Mouse (Mus musculus) lung, embryonic 14.5 days (tissue): ENCODE data around the gene Stat5a. TPM values are rescaled to one million over a fixed set of nuclear protein-coding genes. Genes with fewer than 3 reads are reported as not detected.

Experiments used
- ATAC-seq: fragments of 200-750 bp; cut with Nextera tagmentation; 2 replicates; pipeline ENCODE4 v1.8.0; 2017; ENCODE audit warnings: mild to moderate bottlenecking, moderate TSS enrichment, moderate library complexity; ENCODE audit not compliant: insufficient read depth
- DNase-seq: peaks from one replicate; pipeline ENCODE4 v3.0.0-alpha.2; 2015
- H3K27ac ChIP-seq: fragments of 300-500 bp; sonication (generic); 2 replicates; pipeline ENCODE4 v1.5.1; 2014; ENCODE audit warnings: low read depth, mild to moderate bottlenecking, moderate library complexity
- H3K27me3 ChIP-seq: fragments of 300-500 bp; sonication (generic); 2 replicates; pipeline ENCODE4 v1.6.1; 2014; ENCODE audit warnings: low read length, control low read depth; ENCODE audit not compliant: insufficient read depth
- H3K36me3 ChIP-seq: fragments of 300-500 bp; sonication (generic); 2 replicates; pipeline ENCODE4 v1.6.1; 2014; ENCODE audit warnings: control low read depth; ENCODE audit not compliant: insufficient read depth
- H3K4me1 ChIP-seq: fragments of 300-500 bp; sonication (generic); 2 replicates; pipeline ENCODE4 v1.6.1; 2014; ENCODE audit warnings: antibody characterized with exemption, control low read depth; ENCODE audit not compliant: insufficient read depth
- H3K4me2 ChIP-seq: fragments of 300-500 bp; sonication (generic); 2 replicates; pipeline ENCODE4 v1.6.1; 2014; ENCODE audit warnings: mild to moderate bottlenecking
- H3K4me3 ChIP-seq: fragments of 300-500 bp; sonication (generic); 2 replicates; pipeline ENCODE4 v1.5.1; 2014; ENCODE audit warnings: low read depth, low read length
- H3K9ac ChIP-seq: fragments of 300-500 bp; sonication (generic); 2 replicates; pipeline ENCODE4 v1.6.1; 2014
- H3K9me3 ChIP-seq: fragments of 300-500 bp; sonication (generic); 2 replicates; pipeline ENCODE4 v1.6.1; 2016; ENCODE audit warnings: low read depth, low read length, control low read depth
- CTCF ChIP-seq: IDR thresholded peaks from 2 replicates; pipeline ENCODE4 v1.5.1; 2016; ENCODE audit warnings: antibody characterized with exemption, low read depth
- WGBS: fragments of 180-500 bp; shearing (Covaris S2); extraction: QIAGEN DNeasy Blood & Tissue Kit; methylation state at CpG from one replicate; pipeline ENCODE4 v1.1.7; 2014; 5-methylcytosine and 5-hydroxymethylcytosine counted together
- polyA plus RNA-seq: library from polyadenylated mRNA; unstranded; fragments of >200 nt; fragmentation: Nextera tagmentation; extraction: Ambion mirVana; gene quantifications from 2 replicates; pipeline ENCODE4 v1.2.1, GENCODE M21; 2014

Stat5a gene
- polyA plus RNA-seq, 1 experiment from 2014 or later = 5.8 TPM

GRCm38 (mm10) chr11:100850778-100851528, 8.2 kb upstream of the Stat5a start:
- WGBS = under 1% methylated on average over 33 of the region's 33 CpGs

GRCm38 (mm10) chr11:100852088-100852487, 7.1 kb upstream of the Stat5a start:
- no peak overlapping the region for H3K4me2 ChIP-seq
- 76% methylated on average over 2 of the region's 2 CpGs for WGBS
- H3K9me3 ChIP-seq = no peaks in the 10 kb centered on the region
- peaks cover 20% of the 10 kb centered on the region for H3K4me1 ChIP-seq
- H3K4me3 ChIP-seq = no peak overlapping the region
- TF ChIP-seq CTCF = no peak
- H3K27me3 ChIP-seq = no peaks in the 10 kb centered on the region; the same call in 1 of the 2 replicates
- ATAC-seq = no peak
- no peak overlapping the region for H3K9ac ChIP-seq
- no peak overlapping the region for H3K27ac ChIP-seq
- no peaks in the 10 kb centered on the region for H3K36me3 ChIP-seq
- no peak for DNase-seq

More at GRCm38 (mm10) chr11:100850778-100851528, 8.2 kb upstream of the Stat5a start:
- Histone ChIP-seq H3K27ac (peak overlapping the region; percentile 85; the same call in 1 of the 2 replicates), H3K9ac (peak overlapping the region; percentile 94), H3K4me3 (peak overlapping the region; percentile 95), H3K27me3 (no peaks in the 10 kb centered on the region; the same call in 1 of the 2 replicates), H3K36me3 (no peaks in the 10 kb centered on the region), H3K4me2 (peak overlapping the region; percentile 89), H3K4me1 (peaks cover 20% of the 10 kb centered on the region), H3K9me3 (no peaks in the 10 kb centered on the region)
- ATAC-seq (peak; percentile 49; the same call in 1 of the 2 replicates), DNase-seq (peak; percentile 72)
- no peak for TF ChIP-seq CTCF

- WGBS = 73% methylated on average over 5 of the region's 5 CpGs
- DNase-seq (no peak), ATAC-seq (no peak)
These were observed 6.1 kb upstream of the Stat5a start for GRCm38 (mm10) chr11:100853018-100853417.

GRCm38 (mm10) chr11:100854268-100854667, 4.9 kb upstream of the Stat5a start:
- Histone ChIP-seq H3K27me3 (no peaks in the 10 kb centered on the region; the same call in 1 of the 2 replicates), H3K9me3 (no peaks in the 10 kb centered on the region), H3K36me3 (no peaks in the 10 kb centered on the region), H3K9ac (no peak overlapping the region), H3K27ac (no peak overlapping the region), H3K4me1 (peaks cover 7% of the 10 kb centered on the region; the same call in 1 of the 2 replicates), H3K4me2 (no peak overlapping the region), H3K4me3 (no peak overlapping the region)
- no peak for TF ChIP-seq CTCF
- no peak for ATAC-seq
- 44% methylated on average over 4 of the region's 4 CpGs for WGBS
- DNase-seq = no peak

More at GRCm38 (mm10) chr11:100853018-100853417, 6.1 kb upstream of the Stat5a start:
- H3K27me3 ChIP-seq = no peaks in the 10 kb centered on the region; the same call in 1 of the 2 replicates
- H3K4me2 ChIP-seq = no peak overlapping the region
- TF ChIP-seq CTCF = no peak
- no peak overlapping the region for H3K4me3 ChIP-seq
- no peaks in the 10 kb centered on the region for H3K9me3 ChIP-seq
- no peaks in the 10 kb centered on the region for H3K36me3 ChIP-seq
- H3K4me1 ChIP-seq = peaks cover 18% of the 10 kb centered on the region
- no peak overlapping the region for H3K9ac ChIP-seq
- no peak overlapping the region for H3K27ac ChIP-seq

- Histone ChIP-seq H3K27ac (no peak overlapping the region), H3K36me3 (no peaks in the 10 kb centered on the region), H3K4me2 (no peak overlapping the region), H3K27me3 (no peaks in the 10 kb centered on the region; the same call in 1 of the 2 replicates), H3K4me1 (peaks cover 7% of the 10 kb centered on the region; the same call in 1 of the 2 replicates), H3K4me3 (no peak overlapping the region), H3K9ac (no peak overlapping the region), H3K9me3 (no peaks in the 10 kb centered on the region)
- DNase-seq (no peak), ATAC-seq (no peak)
- TF ChIP-seq CTCF = no peak
- 76% methylated on average over 4 of the region's 4 CpGs for WGBS
These were observed 4.0 kb upstream of the Stat5a start for GRCm38 (mm10) chr11:100855178-100855577.

- Histone ChIP-seq H3K9ac (no peak overlapping the region; the same call in 1 of the 2 replicates), H3K4me3 (no peak overlapping the region), H3K4me1 (no peaks in the 10 kb centered on the region), H3K36me3 (no peaks in the 10 kb centered on the region), H3K4me2 (no peak overlapping the region), H3K27ac (no peak overlapping the region), H3K27me3 (no peaks in the 10 kb centered on the region; the same call in 1 of the 2 replicates), H3K9me3 (no peaks in the 10 kb centered on the region)
- 64% methylated on average over 6 of the region's 6 CpGs for WGBS
- no peak for ATAC-seq
- DNase-seq = no peak
- TF ChIP-seq CTCF = no peak
These were observed 1.2 kb upstream of the Stat5a start for GRCm38 (mm10) chr11:100857960-100858359.

- H3K9me3 ChIP-seq = no peaks in the 10 kb centered on the region
- peak overlapping the region; percentile 49 for H3K4me3 ChIP-seq
- H3K36me3 ChIP-seq = no peaks in the 10 kb centered on the region
- DNase-seq = no peak
- ATAC-seq = peak; percentile 7; the same call in 1 of the 2 replicates
- H3K9ac ChIP-seq = peak overlapping the region; percentile 52; the same call in 1 of the 2 replicates
- no peaks in the 10 kb centered on the region for H3K4me1 ChIP-seq
- TF ChIP-seq CTCF = no peak
- H3K27me3 ChIP-seq = no peaks in the 10 kb centered on the region; the same call in 1 of the 2 replicates
- no peak overlapping the region for H3K27ac ChIP-seq
- 35% methylated on average over 6 of the region's 6 CpGs for WGBS
- peak overlapping the region; percentile 77 for H3K4me2 ChIP-seq
These were observed 476 bp downstream of the Stat5a start for GRCm38 (mm10) chr11:100859579-100860075.
